Mouse (Mus musculus): Measurements from ENCODE around the gene Abcg1.

GRCm38 (mm10) chr17:31160291-31160690 is 102.8 kb downstream of the Abcg1 start:
- no peak for TF ChIP-seq CTCF (IDR thresholded peaks at IDR 0.05; ENCODE audit: low read depth)
- no peak for TF ChIP-seq EP300 (IDR thresholded peaks at IDR 0.05; ENCODE audit: low read depth)
